Mouse (Mus musculus): ENCODE data around the gene Sun5.
"Not testable (repeated sequence)": the region's sequence is repeated elsewhere in the genome, so short reads cannot be mapped to it uniquely, and the experiment has no call there.

Sun5 gene

GRCm38 (mm10) chr2:153870984-153871383 lies at the start of gene Sun5:
Sun5 (minus strand) TSS chr2:153871084.
- no peak for DNase-seq (ENCODE audit: low read depth, low spot score)

DNA sequence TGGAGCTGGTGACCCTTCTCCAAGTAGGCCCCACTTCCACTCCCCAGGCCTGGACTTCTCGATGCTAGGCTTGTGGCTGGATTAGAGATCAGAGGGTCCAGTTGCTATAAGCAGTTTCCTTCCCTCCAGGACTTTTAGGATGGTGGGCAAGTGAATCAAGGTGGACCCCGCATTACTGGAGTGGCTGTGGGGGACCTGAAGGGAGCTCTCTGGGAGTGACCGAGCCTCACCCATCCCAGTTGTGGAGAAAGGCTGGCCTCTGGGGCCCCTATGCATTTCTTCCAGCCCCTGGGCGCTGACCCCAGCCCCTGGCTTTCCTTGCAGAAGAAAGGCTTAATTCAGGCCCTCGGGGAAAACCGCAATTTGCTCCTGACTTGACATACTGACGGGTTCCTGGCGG lies 47.0 kb upstream of the Sun5 start, which contains the start of gene Bpifb3:
Bpifb3 (plus strand) TSS at position 301 of the 400 bp plus-strand sequence.
- DNase-seq (ENCODE audit: low read depth, low spot score), result no peak

- DNase-seq (ENCODE audit: low read depth, low spot score), result no peak
Measured at GRCm38 (mm10) chr2:153914151-153914550, 43.3 kb upstream of the Sun5 start.

DNA sequence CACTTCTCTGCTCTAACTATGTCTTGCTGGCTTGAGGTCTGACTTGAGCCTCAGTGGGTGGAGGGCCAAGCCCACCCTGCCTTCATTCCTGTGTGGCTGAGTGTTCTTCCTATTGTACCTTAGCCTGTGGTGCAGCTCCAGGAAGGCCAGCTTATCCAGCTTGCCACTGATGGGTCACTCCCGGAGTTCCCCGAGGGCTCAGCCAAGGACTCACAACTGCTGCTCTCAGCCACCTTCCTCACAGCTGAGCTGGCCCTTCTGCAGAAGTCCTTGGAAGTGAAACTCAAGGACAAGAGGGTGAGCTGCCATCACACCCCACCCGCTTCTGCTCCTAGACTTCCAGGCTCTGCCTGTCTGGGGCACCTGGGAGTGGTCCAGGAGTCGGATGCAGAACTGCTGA lies 35.7 kb upstream of the Sun5 start:
- no peak for DNase-seq (ENCODE audit: low read depth, low spot score)

- no peak for DNase-seq (ENCODE audit: low read depth, low spot score)
Measured at GRCm38 (mm10) chr2:153902726-153903125, 31.8 kb upstream of the Sun5 start.

- no peak for DNase-seq (ENCODE audit: low read depth, low spot score)
Measured at GRCm38 (mm10) chr2:153900088-153900487, 29.2 kb upstream of the Sun5 start, which contains the start of gene Bpifb6. Bpifb6 (plus strand) TSS chr2:153900388.

DNA sequence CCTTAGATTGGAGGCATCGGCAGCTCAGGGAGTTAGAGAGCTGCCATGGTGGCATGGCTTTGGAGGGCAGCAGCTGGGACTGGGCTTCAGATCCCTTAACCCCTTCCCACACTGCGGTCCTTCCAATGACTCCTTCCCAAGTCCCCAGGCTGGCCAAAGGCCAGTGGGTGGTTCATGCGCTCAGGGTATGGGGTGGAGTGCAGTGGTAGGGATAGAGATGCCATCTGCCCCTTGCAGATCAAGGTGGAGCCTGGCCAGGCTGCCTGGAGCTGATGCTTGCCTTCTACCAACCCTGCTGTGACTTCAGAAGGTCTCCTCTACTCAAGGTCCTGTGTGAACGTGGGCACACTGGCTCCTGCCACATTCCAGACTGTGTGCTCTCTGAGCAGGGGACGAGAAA lies 28.2 kb upstream of the Sun5 start:
- DNase-seq (ENCODE audit: low read depth, low spot score), result no peak

DNA sequence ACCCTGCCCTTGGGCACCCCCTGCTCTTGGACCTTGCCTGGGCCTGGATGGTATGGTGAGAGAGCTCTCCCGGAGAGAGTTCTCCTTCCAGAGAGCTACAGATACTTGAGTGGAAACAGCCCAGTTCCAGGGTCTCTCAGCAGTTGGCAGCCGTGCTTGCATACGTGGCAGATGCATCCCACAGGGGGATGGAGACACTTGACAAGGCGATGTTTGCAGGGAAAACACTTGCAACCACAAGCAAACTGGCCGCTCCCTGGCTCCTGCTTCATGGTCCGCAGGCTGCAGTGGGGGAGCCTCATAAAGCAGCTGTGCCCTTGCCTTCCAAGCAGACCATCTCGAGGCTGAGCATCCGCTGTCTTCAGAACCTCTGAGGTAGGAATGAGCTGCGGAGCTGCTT lies 3.9 kb upstream of the Sun5 start, which contains the start of gene Bpifb2:
Bpifb2 (plus strand) TSS at position 301 of the 400 bp plus-strand sequence.
- DNase-seq (ENCODE audit: low read depth, low spot score), result no peak

DNA sequence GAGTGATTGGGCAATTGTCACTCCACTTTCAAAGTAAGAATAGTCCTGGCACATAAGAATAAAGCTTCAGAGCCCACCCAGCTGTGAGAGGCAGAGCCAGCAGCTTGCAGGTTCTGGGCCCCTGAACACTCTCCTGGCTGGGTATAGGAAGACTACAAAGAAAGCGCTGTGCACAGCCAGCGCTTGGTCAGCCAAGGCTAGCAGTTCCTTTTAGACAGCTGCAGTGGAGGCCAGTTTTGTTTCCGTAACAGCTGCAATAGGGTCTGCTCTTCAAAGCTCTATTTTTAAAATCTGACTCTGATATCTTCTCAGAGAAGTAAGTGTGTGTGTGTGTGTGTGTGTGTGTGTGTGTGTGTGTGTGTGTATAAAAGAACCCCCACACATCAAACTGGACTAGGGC lies 8.9 kb downstream of the Sun5 start:
- no peak for DNase-seq (ENCODE audit: low read depth, low spot score)

- no peak for DNase-seq (ENCODE audit: low read depth, low spot score)
Measured at GRCm38 (mm10) chr2:153860715-153861114, 10.2 kb downstream of the Sun5 start.

GRCm38 (mm10) chr2:153860315-153860714 lies 10.6 kb downstream of the Sun5 start:
- DNase-seq (ENCODE audit: low read depth, low spot score), result no peak

GRCm38 (mm10) chr2:153859581-153859980 lies 11.3 kb downstream of the Sun5 start:
- no peak for DNase-seq (ENCODE audit: low read depth, low spot score)

- no peak for DNase-seq (ENCODE audit: low read depth, low spot score)
Measured at GRCm38 (mm10) chr2:153853544-153853943, 17.3 kb downstream of the Sun5 start.

DNA sequence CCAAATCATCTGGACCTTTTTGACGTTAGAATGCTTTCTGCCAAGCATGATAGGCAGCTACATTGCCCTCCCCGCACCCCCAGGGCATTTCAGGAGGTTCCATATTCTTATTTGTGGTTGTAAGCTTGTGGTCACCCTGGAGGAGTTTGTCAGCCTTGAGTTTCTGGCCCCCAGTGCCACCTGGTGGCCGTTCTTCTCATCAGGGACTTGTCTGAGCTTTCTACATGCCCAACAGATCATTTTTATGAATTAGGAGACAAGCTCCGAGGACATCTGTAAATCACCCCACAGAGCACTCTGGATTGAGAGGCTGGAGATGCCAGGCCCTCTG lies 19.9 kb downstream of the Sun5 start:
- DNase-seq (ENCODE audit: low read depth, low spot score), result peak; percentile 64

GRCm38 (mm10) chr2:153850351-153851029 lies 20.4 kb downstream of the Sun5 start:
- peak; percentile 71 for DNase-seq (ENCODE audit: low read depth, low spot score)

DNA sequence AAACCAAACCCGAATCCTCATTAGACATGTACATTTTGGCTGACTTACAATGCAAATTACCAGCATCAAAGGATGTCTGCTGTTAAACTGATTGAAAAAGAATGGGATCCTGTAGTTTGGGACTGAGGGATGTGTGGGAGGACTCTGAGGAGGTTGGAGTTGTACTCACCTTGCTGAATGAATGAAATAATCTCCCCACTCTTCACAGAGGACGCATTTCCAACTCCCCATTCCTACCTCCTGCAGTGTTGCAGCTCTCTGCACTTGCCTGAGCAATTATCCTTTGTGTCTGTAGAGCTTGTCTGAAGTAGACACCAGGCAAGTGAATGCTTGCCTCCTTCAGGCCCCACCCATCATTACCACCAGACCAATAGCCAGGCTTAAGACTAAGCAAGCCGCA lies 22.5 kb downstream of the Sun5 start:
- peak; percentile 74 for DNase-seq (ENCODE audit: low read depth, low spot score)

- DNase-seq (ENCODE audit: low read depth, low spot score), result no peak
Measured at GRCm38 (mm10) chr2:153842854-153843253, 28.0 kb downstream of the Sun5 start.

DNA sequence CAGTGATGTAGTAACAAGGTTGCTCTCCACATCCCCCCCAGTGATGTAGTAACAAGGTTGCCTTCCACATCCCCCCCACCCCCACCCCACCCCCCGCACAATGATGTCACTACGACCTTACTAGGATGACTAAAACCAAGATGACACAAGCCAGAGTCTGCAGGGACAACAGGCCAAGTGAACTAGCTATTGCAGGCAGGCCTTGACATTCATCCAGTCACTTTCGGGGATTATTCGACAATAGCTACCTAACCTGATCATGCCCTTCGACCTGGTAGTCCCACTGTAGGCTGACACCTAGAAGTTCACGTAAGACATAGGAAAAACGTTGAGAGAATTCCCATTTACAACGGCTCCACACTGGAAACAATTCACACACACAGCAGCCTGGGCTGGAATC lies 37.6 kb downstream of the Sun5 start:
- DNase-seq (ENCODE audit: low read depth, low spot score), result no peak

DNA sequence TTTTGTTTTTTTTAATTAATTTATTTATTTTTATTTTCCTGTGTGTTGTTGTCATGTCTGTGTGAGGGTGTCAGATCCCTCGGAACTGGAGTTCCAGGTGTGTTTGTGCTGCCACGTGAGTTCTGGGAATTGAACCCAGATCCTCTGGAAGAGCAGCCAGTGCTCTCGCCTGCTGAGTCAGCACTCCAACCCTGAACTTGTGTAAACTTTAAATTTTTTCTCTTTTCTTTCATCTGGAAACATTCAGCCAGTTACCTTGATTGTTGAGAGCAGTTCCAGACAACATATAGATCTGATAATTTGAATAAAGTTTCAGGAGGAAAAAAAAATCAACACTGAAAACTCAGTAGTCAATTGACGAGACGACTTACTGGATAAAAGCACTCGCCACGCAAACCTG lies 42.2 kb downstream of the Sun5 start:
- DNase-seq (ENCODE audit: low read depth, low spot score), result no peak

GRCm38 (mm10) chr2:153827171-153827830 lies 43.6 kb downstream of the Sun5 start:
- DNase-seq (ENCODE audit: low read depth, low spot score), result no peak

- not testable (repeated sequence) for DNase-seq (ENCODE audit: low read depth, low spot score)
Measured at GRCm38 (mm10) chr2:153825900-153826299, 45.0 kb downstream of the Sun5 start.

- DNase-seq (ENCODE audit: low read depth, low spot score), result no peak
Measured at GRCm38 (mm10) chr2:153824593-153824992, 46.3 kb downstream of the Sun5 start.

DNA sequence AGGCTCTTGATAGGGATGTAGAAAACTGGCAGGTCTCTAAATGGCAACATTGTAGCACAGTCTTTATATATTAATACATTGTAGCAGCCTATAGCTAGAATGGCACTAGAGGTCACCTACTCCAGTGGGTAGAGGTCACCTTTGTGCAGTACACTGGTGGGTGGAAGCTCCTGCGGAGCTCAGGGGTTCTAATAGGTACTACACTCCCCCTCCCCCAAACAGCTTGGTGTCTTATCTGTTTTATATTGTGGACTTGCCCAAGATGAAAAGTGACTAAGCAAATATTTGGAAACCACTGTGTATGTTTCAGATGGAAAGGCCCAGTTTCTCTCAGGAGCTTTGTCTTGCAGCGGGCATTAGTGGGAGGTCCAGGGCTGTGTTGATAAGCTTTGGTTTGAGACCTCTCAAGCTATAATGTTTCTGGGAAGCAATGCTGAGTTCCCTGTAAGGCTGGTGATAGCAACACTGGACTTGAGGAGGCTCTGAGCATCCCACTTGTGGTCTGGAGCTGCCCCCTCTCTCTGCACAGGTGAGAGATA lies 48.8 kb downstream of the Sun5 start:
- no peak for DNase-seq (ENCODE audit: low read depth, low spot score)
